In genomic region chr6:37371341-37371740, GRCm38 (mm10) we compare ENCODE assay signal across 8 mouse cellular contexts.
DNase-seq lines count a peak whose midpoint lies in the region; ATAC-seq and TF ChIP-seq lines count a peak whose summit lies in the region.

No protein-coding gene starts in this region.

- DNase-seq in mesoderm, embryonic 11.5 days (ENCODE audit: low read depth, low spot score): peak; percentile 22
- no peak for DNase-seq in right cerebral cortex, adult 2 months (ENCODE audit: low spot score in 2 of 2)
- DNase-seq in ovary, postnatal 14 days (ENCODE audit: low spot score): no peak
- DNase-seq in left cerebral cortex, postnatal 10 days (ENCODE audit: extremely low spot score in 1 of 2, low spot score in 2 of 2): no peak

- peak; percentile 75 for TF ChIP-seq CTCF in intestine, postnatal 0 days (IDR thresholded peaks at IDR 0.05; ENCODE audit: low read depth)
- peak; percentile 51 for TF ChIP-seq CTCF in ES-Bruce4 (IDR thresholded peaks at IDR 0.05; ENCODE audit: low read depth, low read length)

- WGBS in intestine, postnatal 0 days: 85% methylated on average over 7 of the region's 7 CpGs
- 82% methylated on average over 7 of the region's 7 CpGs for WGBS in intestine, embryonic 16.5 days

- no peak overlapping the region for H3K4me2 ChIP-seq in intestine, postnatal 0 days (replicated peaks; ENCODE audit: low read depth)
- no peak overlapping the region for H3K4me2 ChIP-seq in intestine, embryonic 16.5 days (ENCODE audit: low read depth, low read length)

- no peak for TF ChIP-seq EP300 in ES-Bruce4 (IDR thresholded peaks at IDR 0.05; ENCODE audit: insufficient read depth, low read depth, low read length)

- H3K9ac ChIP-seq in intestine, postnatal 0 days (ENCODE audit: low read depth, low read length): no peak overlapping the region
- H3K9ac ChIP-seq in intestine, embryonic 16.5 days (ENCODE audit: low read depth, low read length): no peak overlapping the region
- no peak overlapping the region for H3K9ac ChIP-seq in ES-Bruce4 (ENCODE audit: low read depth, poor library complexity, severe bottlenecking)

- no peaks in the 10 kb centered on the region for H3K27me3 ChIP-seq in intestine, postnatal 0 days (replicated peaks; ENCODE audit: control insufficient read depth, insufficient read depth, low read length)
- H3K27me3 ChIP-seq in intestine, embryonic 16.5 days (replicated peaks; ENCODE audit: control insufficient read depth, insufficient read depth, low read length): no peaks in the 10 kb centered on the region
- H3K27me3 ChIP-seq in ES-Bruce4 (ENCODE audit: control insufficient read depth, insufficient read depth, low read length, poor library complexity, severe bottlenecking): no peaks in the 10 kb centered on the region

- TF ChIP-seq POLR2A in ES-Bruce4 (IDR thresholded peaks at IDR 0.05; ENCODE audit: insufficient read depth, low read length): no peak

- 0 out of 2 replicates have a peak, but pooled peaks cover 7% of the 10 kb centered on the region for H3K36me3 ChIP-seq in intestine, postnatal 0 days (ENCODE audit: control insufficient read depth, insufficient read depth)
- no peaks in the 10 kb centered on the region for H3K36me3 ChIP-seq in intestine, embryonic 16.5 days (ENCODE audit: control insufficient read depth, insufficient read depth, low read length)
- no peaks in the 10 kb centered on the region for H3K36me3 ChIP-seq in ES-Bruce4 (ENCODE audit: control insufficient read depth, insufficient read depth, low read length, poor library complexity, severe bottlenecking)

- no peak overlapping the region for H3K4me3 ChIP-seq in intestine, postnatal 0 days (ENCODE audit: low read depth, low read length)
- H3K4me3 ChIP-seq in intestine, embryonic 16.5 days (ENCODE audit: low read length): no peak overlapping the region
- H3K4me3 ChIP-seq in ES-Bruce4 (ENCODE audit: low read depth, low read length): no peak overlapping the region

- ATAC-seq in intestine, postnatal 0 days: no peak
- no peak for ATAC-seq in intestine, embryonic 16.5 days
- peak; percentile 73 for ATAC-seq in granulocyte monocyte progenitor cell, adult 5-6 weeks (replicated peaks; ENCODE audit: poor library complexity, severe bottlenecking)

- intact Hi-C loops in left cerebral cortex, postnatal 10 days (cut with DNase I): loop anchor here (5.0 kb wide), 1 partner anchor 71 kb away; the partner anchor contains the start of gene Creb3l2

- no peaks in the 10 kb centered on the region for H3K9me3 ChIP-seq in intestine, postnatal 0 days (ENCODE audit: control insufficient read depth)
- no peaks in the 10 kb centered on the region for H3K9me3 ChIP-seq in intestine, embryonic 16.5 days (ENCODE audit: control insufficient read depth, low read length)
- no peaks in the 10 kb centered on the region for H3K9me3 ChIP-seq in ES-Bruce4 (replicated peaks; ENCODE audit: control insufficient read depth, insufficient read depth, low read length, poor library complexity, severe bottlenecking)

- no peak overlapping the region for H3K27ac ChIP-seq in intestine, postnatal 0 days (ENCODE audit: low read depth, low read length)
- H3K27ac ChIP-seq in intestine, embryonic 16.5 days (ENCODE audit: low read length): no peak overlapping the region
- no peak overlapping the region for H3K27ac ChIP-seq in ES-Bruce4 (ENCODE audit: insufficient read depth, low read length)

- no peaks in the 10 kb centered on the region for H3K4me1 ChIP-seq in intestine, postnatal 0 days (replicated peaks; ENCODE audit: control insufficient read depth, insufficient read depth, low read length)
- no peaks in the 10 kb centered on the region for H3K4me1 ChIP-seq in intestine, embryonic 16.5 days (ENCODE audit: control insufficient read depth, insufficient read depth, low read length)
- H3K4me1 ChIP-seq in ES-Bruce4 (ENCODE audit: control insufficient read depth, insufficient read depth, low read length): no peaks in the 10 kb centered on the region
